Mouse (Mus musculus) thymus, postnatal 36 days (tissue): ENCODE results near the gene Myzap.

ENCODE experiments used
- DNase-seq, 2 experiments: peaks; one replicate each; pipeline ENCODE4 v3.0.0; 2022; ENCODE audit warnings: mixed read lengths in 2 of 2

Myzap gene

DNA sequence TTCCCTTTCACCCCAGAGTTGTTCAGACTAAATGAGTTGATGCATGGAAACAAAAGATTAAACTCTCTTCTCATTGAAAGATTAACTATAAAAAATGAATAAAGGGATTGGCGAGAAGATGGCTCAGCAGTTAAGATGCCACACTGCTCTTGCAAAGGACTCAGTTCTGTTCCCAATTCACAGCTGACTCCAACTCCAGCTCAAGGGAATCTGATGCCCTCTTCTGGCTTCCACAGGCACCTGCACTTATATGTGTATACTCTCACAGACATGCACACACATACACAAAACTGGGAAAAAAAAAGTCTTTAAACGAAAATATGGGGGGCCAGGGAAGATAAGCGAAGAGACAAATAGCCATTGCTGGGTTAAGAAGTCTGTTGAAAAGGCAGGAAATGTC lies 115.6 kb downstream of the Myzap start:
- no peak for DNase-seq

DNA sequence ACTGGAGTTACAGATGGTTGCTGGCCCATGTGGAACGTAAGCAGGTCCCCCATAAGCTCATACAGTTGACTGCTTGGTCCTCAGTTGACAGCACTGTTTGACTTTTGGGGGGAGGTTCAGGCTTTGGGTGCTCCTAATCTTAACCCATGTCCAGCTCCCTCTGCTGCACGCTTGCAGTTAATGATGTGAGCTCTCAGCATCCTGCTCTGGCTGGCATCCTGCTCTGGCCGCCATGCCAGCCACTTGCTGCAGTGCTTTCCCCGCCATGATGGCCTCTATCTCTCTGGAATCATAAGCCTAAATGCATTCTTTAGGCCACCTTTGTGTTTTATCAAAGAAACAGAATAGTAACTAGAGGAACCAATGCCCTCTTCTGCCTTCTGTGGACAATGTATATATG lies 116.6 kb downstream of the Myzap start:
- DNase-seq: no peak

DNA sequence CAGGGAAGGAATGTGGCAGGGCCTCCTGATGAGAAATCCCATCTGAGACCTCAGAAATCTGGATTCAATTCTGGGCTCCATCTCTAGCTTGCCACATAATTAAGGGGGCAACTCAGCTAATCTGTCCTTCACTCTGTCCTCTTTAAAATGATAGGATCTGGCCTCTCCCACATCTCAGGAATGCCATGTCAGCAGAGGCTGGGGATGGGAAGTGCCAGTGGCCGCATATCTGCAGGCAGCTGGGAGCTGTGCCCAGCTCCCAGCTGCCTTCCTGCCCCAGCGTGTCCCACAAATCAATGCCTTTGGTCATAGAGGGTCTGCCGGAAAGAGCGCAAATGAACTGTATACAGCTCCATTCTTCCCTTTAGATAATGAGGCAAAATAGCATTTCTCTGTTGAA lies 124.7 kb downstream of the Myzap start:
- DNase-seq: no peak

DNA sequence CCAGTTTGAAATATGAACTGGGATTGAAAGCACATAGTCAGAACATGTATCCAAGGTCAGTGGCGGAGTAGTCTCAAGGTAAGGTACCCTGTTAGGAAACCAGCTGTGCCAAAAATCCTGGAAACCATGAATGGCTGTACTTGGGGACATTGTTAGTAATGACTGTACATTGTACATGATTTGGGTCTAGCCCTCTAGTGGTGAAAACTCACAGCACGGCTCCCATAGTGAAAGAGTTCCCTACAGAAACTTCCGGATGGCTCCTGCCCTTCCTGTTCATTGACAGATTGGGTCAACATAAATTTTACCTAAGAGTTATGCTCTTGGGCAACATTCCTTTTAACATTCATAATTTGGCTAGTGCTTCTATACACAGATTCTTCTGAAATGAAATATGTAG lies 126.0 kb downstream of the Myzap start:
- no peak for DNase-seq

DNA sequence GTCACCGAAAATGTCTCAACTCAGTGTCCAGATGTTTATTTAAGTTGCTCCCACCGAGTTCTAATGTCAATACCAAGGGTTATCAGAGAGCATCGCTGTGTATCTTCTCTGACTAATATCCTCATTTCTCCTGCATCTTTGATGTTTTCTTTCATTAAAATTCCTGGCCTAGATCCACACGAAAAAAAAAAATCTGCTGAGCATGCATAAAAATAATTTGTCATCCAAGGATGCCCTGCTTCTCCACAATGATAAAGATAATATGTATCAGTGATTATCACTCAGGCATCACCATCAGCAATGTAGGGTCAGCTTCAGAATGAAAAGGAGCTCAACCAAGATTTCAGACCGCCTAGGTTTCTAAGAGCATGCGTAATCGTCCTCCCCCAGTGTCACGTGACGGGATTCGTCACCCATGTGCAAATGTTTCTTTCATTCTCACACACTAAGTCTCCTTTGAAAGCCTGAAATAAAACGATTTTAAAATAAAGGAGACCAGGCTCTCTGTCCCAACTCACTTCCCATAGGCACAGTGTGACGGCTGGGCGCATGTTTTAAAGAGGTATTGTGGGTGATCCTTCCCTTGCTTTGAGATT lies 129.0 kb downstream of the Myzap start:
- no peak for DNase-seq

DNA sequence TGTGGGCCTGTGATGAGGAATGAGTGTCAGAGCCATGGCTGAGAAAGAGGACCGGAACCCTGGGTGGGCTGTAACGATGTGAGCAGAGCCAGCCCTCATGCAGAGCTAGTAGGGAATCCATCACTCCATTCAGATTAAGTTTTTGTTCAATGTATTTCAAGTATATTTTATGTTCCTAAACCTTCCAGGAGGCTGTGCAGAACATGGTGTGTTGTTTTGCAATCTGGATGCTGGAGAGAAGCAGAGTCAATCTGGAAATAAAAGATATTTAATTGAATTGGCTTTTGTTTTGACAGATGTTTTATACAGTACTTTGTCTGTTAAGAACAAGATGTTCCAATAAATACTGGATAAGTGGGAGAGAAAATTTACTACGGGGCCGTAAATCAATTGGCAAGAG lies 135.4 kb downstream of the Myzap start:
- DNase-seq: no peak
